8 mouse cellular contexts compared by ENCODE assay signal in genomic region chr10:71422047-71423037, GRCm38 (mm10).
DNase-seq lines count a peak whose midpoint lies in the region; ATAC-seq and TF ChIP-seq lines count a peak whose summit lies in the region.

No protein-coding gene starts in this region.

- H3K27me3 ChIP-seq in C2C12 (ENCODE audit: control insufficient read depth, insufficient read depth, insufficient read length) (no peaks in the 10 kb centered on the region), Patski (peaks cover 16% of the 10 kb centered on the region)

- in situ Hi-C loops in Patski (cut with MboI; ENCODE audit: low pct_unique_long_range_greater_than_20kb) = no loop called here

- no peak overlapping the region for H3K4me3 ChIP-seq in C2C12 (ENCODE audit: insufficient read depth, poor library complexity, severe bottlenecking)
- H3K4me3 ChIP-seq in layer of hippocampus, adult 2 months = no peak overlapping the region

- POLR2A ChIA-PET in Patski (lab: Charles Lee) = no interaction called here

- no peak overlapping the region for H3ac ChIP-seq in C2C12 (ENCODE audit: control insufficient read depth, insufficient read length, low read depth)

- intact Hi-C loops in gastrocnemius, postnatal 36 days (cut with DNase I) = no loop called here

- H3K79me3 ChIP-seq in C2C12 (ENCODE audit: low read depth) = no peaks in the 10 kb centered on the region

- DNase-seq in Patski (ENCODE audit: low read depth, low spot score) = no peak
- DNase-seq in cerebellum, postnatal 14 days = peak; percentile 88 to 91
- DNase-seq in gastrocnemius, postnatal 36 days = peak; percentile 13 to 15
- peak; percentile 49 to 85 for DNase-seq in layer of hippocampus, adult 2 months (ENCODE audit: low spot score in 2 of 2)
- peak; percentile 72 for DNase-seq in lung, postnatal 14 days
- DNase-seq in right cerebral cortex, adult 18-20 months = peak; percentile 43

- CTCF ChIA-PET in Patski (lab: Charles Lee) = interaction anchor here (1.4 kb wide), 1 partner anchor 11 kb away, joined by 3 read pairs; no protein-coding TSS in a partner anchor

- TF ChIP-seq CTCF in C2C12 (IDR thresholded peaks at IDR 0.05; ENCODE audit: control insufficient read depth, insufficient read depth, insufficient read length) = peak; percentile 35
- peak; percentile 90 for TF ChIP-seq CTCF in Patski (IDR thresholded peaks at IDR 0.05)
- TF ChIP-seq CTCF in layer of hippocampus, adult 2 months (conservative IDR thresholded peaks at IDR 0.05) = peak; percentile 94

- H3K27ac ChIP-seq in layer of hippocampus, adult 2 months = no peak overlapping the region

- H3K36me3 ChIP-seq in C2C12 (ENCODE audit: control insufficient read depth, insufficient read depth) = no peaks in the 10 kb centered on the region

- no peaks in the 10 kb centered on the region for H3K79me2 ChIP-seq in C2C12 (ENCODE audit: control insufficient read depth, insufficient read depth)

- ATAC-seq in Patski = no peak
- no peak for ATAC-seq in erythroblast, adult 5-6 weeks (replicated peaks; ENCODE audit: low FRiP score, poor library complexity, severe bottlenecking)

TF ChIP-seq in C2C12, 6 proteins besides CTCF, POLR2A, EP300 and RAD21:
- TF ChIP-seq FOSL1 (IDR thresholded peaks at IDR 0.05; ENCODE audit: insufficient read depth, low read length, poor library complexity, severe bottlenecking) = no peak
- TF ChIP-seq CEBPB (IDR thresholded peaks at IDR 0.05; ENCODE audit: low read depth) = no peak
- TF ChIP-seq MAX (IDR thresholded peaks at IDR 0.05) = no peak
- TF ChIP-seq MYOD1 (IDR thresholded peaks at IDR 0.05; ENCODE audit: control insufficient read depth, insufficient read length, low read depth) = no peak
- no peak for TF ChIP-seq MYOG (IDR thresholded peaks at IDR 0.05; ENCODE audit: control insufficient read depth, extremely low read depth, insufficient read length)
- no peak for TF ChIP-seq USF1 (IDR thresholded peaks at IDR 0.05; ENCODE audit: low read depth)

Comparison
In these comparisons a context has a peak if more than half of its experiments do, and no peak if none do; other contexts are left out.
1. CTCF ChIP-seq: peak in every context shown above with its lines; median percentile 94 in layer of hippocampus, adult 2 months; 90 in Patski; 35 in C2C12.